12 mouse cellular contexts compared by ENCODE assay signal in the genomic region with DNA sequence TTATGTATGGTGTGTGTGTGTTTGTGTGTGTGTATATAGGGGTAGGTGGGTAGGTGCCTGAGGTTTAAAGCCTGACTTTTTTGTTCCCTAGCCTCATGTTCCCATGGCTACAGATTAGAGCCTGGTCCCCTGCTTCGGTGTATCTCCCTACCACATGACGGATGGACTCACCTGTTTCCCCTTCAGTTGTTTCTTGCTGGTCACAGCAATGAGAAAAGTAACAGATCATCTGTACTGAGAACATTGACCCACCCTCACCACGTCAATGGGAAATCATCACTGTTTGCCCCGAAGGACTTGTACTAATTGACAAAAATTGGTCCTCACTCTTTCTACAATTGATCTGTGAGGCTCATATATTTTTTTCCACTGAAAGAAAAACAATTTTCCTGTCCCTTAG. TPM values are rescaled to one million over a fixed set of nuclear protein-coding genes. Genes with fewer than 3 reads are reported as not detected.
"Had no signal": no experiment of that assay in that cellular context is flagged by ENCODE, and none has a peak within 500 bp of the region (broad histone marks: within the 10 kb centered on the region; RNA-seq: fewer than 3 reads in every experiment).

No protein-coding gene starts in this region.

- DNase-seq: gastrocnemius, adult 2 months; gastrocnemius, postnatal 14 days; gastrocnemius, postnatal 36 days; heart, adult 18-20 months; heart, postnatal 14 days; heart, postnatal 36 days; kidney, adult 18-20 months; kidney, adult 8-10 months; kidney, postnatal 10 days; kidney, postnatal 25 days; kidney, postnatal 4 days; liver had no signal

RNA-seq across cellular contexts. Expression of gene Edaradd, which starts 42.0 kb away (rescaled TPM):
- total RNA-seq: gastrocnemius, adult 2 months had no signal
